Mouse (Mus musculus): Measurements from ENCODE around the gene Prpf18. TPM values are rescaled to one million over a fixed set of nuclear protein-coding genes. Genes with fewer than 3 reads are reported as not detected.
"Not testable (repeated sequence)": the region's sequence is repeated elsewhere in the genome, so short reads cannot be mapped to it uniquely, and the experiment has no call there.

The Prpf18 gene
- total RNA-seq, 2 experiments from 2014 or later: 33.1 to 35.4 TPM

DNA sequence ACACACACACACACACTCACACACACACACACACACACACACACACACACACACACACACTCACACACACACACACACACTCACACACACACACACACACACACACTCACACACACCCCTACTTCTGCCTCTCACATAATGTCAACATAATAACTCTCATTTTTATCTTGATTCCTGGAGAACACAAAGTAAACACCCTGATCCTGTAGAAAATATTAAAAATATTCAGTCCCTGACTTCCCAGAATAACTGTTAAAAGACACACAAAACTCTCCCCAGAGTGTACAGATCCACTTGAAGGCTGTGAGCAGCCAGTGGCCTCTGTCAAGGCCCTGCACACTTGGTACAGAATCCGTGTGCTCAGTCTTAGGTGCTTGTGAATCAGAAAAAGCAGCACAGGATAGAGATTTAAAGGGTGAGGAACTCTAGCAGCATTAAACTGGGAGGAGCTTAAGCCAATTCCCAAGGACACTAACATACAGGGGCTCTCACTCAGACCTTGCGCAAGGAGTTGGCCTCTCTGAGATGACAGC lies 36.8 kb downstream of the Prpf18 start:
- intact Hi-C loops (cut with DNase I): no loop called here
- DNase-seq: no peak

DNA sequence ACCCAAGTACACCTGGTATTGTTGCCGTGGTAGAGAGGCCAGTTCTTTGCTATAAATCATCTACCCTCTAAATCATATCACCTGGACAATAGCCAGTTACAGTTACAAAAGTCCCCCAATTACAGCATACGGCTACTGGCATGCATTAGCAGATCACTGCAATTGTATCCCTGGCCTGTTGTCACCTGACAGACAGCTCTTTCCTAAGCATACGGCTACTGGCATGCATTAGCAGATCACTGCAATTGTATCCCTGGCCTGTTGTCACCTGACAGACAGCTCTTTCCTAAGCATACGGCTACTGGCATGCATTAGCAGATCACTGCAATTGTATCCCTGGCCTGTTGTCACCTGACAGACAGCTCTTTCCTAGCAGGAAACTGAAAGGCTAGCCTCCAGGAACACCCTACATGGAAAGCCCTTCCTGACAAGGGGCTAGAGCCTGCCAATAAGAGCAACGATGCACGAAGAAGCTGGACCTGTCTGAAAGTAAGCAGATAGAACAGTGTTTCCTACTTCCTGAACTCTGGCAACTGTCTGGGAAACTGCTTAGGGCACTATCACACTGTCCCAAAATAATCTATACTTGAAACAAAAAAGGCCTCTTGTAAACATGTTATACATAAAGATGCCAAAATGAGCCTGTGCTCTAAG lies 37.5 kb downstream of the Prpf18 start:
- DNase-seq; intact Hi-C loops (cut with DNase I): not testable (repeated sequence)

DNA sequence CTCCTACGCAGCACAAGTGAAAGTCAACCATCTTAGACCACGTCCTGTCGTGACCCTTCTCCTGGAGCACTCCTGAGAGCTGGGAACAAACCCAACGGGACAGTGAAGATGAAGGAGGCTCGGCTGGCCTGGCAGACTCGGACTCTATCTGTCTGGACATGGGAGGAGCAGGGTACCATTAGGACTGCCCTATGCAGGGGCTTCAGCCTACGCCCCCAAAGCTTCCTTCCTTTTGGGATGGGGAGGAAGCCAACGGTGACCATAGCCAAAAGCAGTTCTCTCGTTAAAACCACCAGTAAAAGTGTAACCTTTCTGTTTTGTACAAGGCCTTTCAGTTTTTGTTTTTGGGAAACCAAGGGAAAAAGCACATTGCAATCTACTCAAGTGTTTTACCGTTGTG lies 40.2 kb downstream of the Prpf18 start:
- intact Hi-C loops (cut with DNase I): no loop called here

GRCm38 (mm10) chr2:4611295-4611694 lies 40.6 kb downstream of the Prpf18 start:
- intact Hi-C loops (cut with DNase I): no loop called here
- no peak for DNase-seq

More for the DNA sequence above, 40.2 kb downstream of the Prpf18 start:
- DNase-seq: no peak

DNA sequence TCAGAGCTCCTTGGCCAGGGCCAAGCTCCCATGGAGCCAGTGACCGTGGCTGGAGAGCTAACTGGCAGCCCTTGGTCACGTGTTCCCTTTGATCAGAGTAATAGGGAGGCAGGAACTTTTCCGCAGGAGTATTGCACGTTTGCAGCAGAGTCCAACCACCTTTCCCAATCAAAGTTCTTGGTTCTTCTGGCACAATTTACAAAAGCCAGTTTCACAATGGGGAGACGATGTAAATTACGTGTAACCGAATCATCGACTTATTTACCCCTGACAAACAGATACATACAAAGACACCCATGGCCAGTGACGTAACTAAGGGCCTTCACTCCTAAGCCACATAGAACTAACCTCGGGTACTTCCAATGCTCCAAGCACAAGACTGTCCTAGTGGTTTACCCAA lies 42.5 kb downstream of the Prpf18 start:
- DNase-seq: no peak
- intact Hi-C loops (cut with DNase I): no loop called here

GRCm38 (mm10) chr2:4608253-4608652 lies 43.7 kb downstream of the Prpf18 start:
- no peak for DNase-seq
- intact Hi-C loops (cut with DNase I): no loop called here

GRCm38 (mm10) chr2:4606559-4606958 lies 45.4 kb downstream of the Prpf18 start:
- intact Hi-C loops (cut with DNase I): no loop called here
- no peak for DNase-seq

GRCm38 (mm10) chr2:4603361-4603945 lies 48.5 kb downstream of the Prpf18 start:
- no peak for DNase-seq
- intact Hi-C loops (cut with DNase I): no loop called here

- intact Hi-C loops (cut with DNase I): loop anchor here (2.0 kb wide), 1 partner anchor 102 kb away; no protein-coding TSS in a partner anchor
- DNase-seq: peak; percentile 83
Measured at GRCm38 (mm10) chr2:4601034-4601890, 50.7 kb downstream of the Prpf18 start.

DNA sequence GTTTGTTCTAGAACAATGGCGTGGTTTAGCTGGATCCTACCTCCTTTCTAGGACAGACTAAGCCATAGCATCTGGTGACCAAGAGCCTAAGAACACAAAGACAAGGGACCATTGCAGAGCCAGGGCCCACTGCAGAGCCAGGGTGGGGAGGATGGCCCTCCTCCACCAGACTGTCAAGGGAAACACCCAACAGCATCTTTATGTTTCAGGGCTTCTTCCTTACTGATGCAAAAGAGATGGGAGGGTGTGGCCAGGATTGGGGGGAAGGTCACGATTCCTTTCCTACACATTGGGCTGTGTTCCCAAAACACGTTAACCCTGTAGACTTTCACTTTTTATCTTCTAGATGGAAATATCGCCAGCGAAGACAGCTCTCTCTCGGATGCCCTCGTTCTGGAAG lies 54.9 kb downstream of the Prpf18 start:
- DNase-seq: no peak
- intact Hi-C loops (cut with DNase I): no loop called here

DNA sequence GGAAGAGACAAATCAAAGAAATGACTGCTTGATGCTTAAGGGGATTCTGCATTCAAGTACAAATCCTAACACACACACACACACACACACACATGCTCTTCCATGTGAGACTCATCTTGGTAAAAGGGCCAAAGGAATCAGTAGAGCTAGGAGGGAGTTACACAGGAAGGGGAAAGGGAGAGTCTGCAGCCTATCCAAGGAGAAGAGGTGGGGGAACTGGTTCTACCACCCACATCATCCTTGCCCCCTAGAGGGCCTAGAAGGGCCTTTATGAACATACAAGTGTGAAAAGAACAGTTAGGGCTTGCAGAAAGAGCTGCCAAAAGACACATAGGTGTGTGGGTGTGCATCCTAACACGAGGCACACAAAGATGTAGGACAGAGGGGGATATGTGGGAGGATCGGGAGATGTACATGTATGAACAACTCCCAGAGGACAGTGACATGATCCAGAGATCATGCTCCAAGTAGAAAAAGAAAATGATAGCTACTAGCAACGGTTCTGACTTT lies 58.0 kb downstream of the Prpf18 start:
- no peak for DNase-seq
- intact Hi-C loops (cut with DNase I): no loop called here

- intact Hi-C loops (cut with DNase I): no loop called here
- DNase-seq: peak; percentile 55
Measured at GRCm38 (mm10) chr2:4593433-4593832, 58.5 kb downstream of the Prpf18 start.

GRCm38 (mm10) chr2:4592666-4593065 lies 59.2 kb downstream of the Prpf18 start:
- intact Hi-C loops (cut with DNase I): no loop called here
- DNase-seq: no peak

- intact Hi-C loops (cut with DNase I): no loop called here
Measured at GRCm38 (mm10) chr2:4591647-4592046, 60.3 kb downstream of the Prpf18 start.

GRCm38 (mm10) chr2:4587685-4588409 lies 64.1 kb downstream of the Prpf18 start:
- no peak for DNase-seq
- intact Hi-C loops (cut with DNase I): no loop called here

More at GRCm38 (mm10) chr2:4591647-4592046, 60.3 kb downstream of the Prpf18 start:
- DNase-seq: no peak

GRCm38 (mm10) chr2:4586245-4586644 lies 65.7 kb downstream of the Prpf18 start:
- DNase-seq: no peak
- intact Hi-C loops (cut with DNase I): no loop called here

- intact Hi-C loops (cut with DNase I): no loop called here
- DNase-seq: no peak
Measured at GRCm38 (mm10) chr2:4584252-4584651, 67.7 kb downstream of the Prpf18 start.

- no peak for DNase-seq
- intact Hi-C loops (cut with DNase I): no loop called here
Measured at GRCm38 (mm10) chr2:4582930-4583329, 69.0 kb downstream of the Prpf18 start.

- intact Hi-C loops (cut with DNase I): no loop called here
- no peak for DNase-seq
Measured at GRCm38 (mm10) chr2:4580666-4581065, 71.2 kb downstream of the Prpf18 start.

GRCm38 (mm10) chr2:4579357-4580068 lies 72.4 kb downstream of the Prpf18 start:
- intact Hi-C loops (cut with DNase I): no loop called here
- no peak for DNase-seq
